Mouse (Mus musculus): ENCODE data around the gene Mapk3. TPM values are rescaled to one million over a fixed set of nuclear protein-coding genes. Genes with fewer than 3 reads are reported as not detected.
A peak's percentile ranks its signal among the peaks of the same experiment; 100 is the strongest.
"Not testable (repeated sequence)": the region's sequence is repeated elsewhere in the genome, so short reads cannot be mapped to it uniquely, and the experiment has no call there.

Mapk3 gene
- polyA plus RNA-seq, 1 experiment from 2014 or later, result 94.8 TPM

DNA sequence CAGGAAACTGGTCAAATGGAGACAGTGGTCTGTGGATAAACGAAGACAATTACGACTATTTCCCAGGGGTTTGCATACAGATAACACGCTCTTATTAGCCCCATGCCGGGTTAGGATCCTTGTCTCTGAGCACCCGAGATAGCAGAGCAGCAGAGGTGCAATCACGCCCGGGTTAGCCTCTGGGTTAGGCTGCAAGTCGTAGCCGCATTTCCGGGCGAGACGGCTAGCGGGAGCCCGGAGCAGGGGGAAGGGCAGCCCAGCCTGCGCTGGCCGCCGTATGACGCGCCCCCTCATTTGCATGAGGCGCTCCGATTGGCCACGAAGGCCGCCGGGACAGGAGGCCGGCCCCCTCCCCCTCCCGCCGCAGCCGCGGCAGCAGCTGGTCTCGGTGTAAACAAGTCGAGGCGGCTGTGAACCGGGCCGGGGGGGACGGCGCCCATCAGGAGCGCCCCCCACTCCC is 17.2 kb downstream of the Mapk3 start, which contains the start of gene Ypel3:
Gene Ypel3, plus strand, starts transcription at position 358 of the 460 bp plus-strand sequence.
- H3K4me3 ChIP-seq (replicated peaks; ENCODE audit: low read length), result peak within 1 kb of the TSS; percentile 70
- H3K27ac ChIP-seq (ENCODE audit: low read length), result peak within 1 kb of the TSS; percentile 89
- H3K27me3 ChIP-seq (ENCODE audit: control insufficient read depth, insufficient read depth, low read length), result no peaks in the 10 kb centered on the region
- peak; percentile 94 for ATAC-seq (ENCODE audit: insufficient read depth, low FRiP score)
- H3K4me1 ChIP-seq (ENCODE audit: control insufficient read depth, insufficient read depth, low read length), result peaks cover 32% of the 10 kb centered on the region
- peak within 1 kb of the TSS; percentile 95 for H3K4me2 ChIP-seq (ENCODE audit: low read depth, low read length)
- peak within 1 kb of the TSS; percentile 88 for H3K9ac ChIP-seq (ENCODE audit: low read length)
- no peaks in the 10 kb centered on the region for H3K36me3 ChIP-seq (ENCODE audit: control insufficient read depth, insufficient read depth, low read length)
- H3K9me3 ChIP-seq (replicated peaks; ENCODE audit: control insufficient read depth, low read length), result no peaks in the 10 kb centered on the region
- under 1% methylated on average over 37 of the region's 37 CpGs for WGBS

DNA sequence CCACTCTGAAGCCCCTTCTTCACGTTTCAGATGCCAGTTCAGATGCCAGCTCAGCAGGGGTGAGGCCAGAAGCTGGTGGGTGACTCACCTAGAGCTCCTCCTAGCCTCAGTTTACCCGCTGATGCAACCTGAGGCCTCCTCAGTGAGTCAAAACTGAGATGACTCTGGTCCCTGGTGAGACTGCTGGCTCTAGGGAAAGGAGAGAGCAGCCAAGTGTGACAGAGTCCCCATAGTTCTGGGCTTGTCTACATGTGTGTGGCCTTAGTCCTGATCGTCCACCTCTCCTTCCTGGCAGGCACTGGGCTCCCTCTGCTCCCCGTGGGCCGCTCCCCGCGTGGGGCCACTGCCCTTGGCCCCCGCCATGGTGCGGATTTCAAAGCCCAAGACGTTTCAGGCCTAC is 18.1 kb downstream of the Mapk3 start:
- Histone ChIP-seq H3K9ac (ENCODE audit: low read length) (peak overlapping the region; percentile 88), H3K9me3 (replicated peaks; ENCODE audit: control insufficient read depth, low read length) (no peaks in the 10 kb centered on the region), H3K36me3 (ENCODE audit: control insufficient read depth, insufficient read depth, low read length) (no peaks in the 10 kb centered on the region), H3K4me3 (replicated peaks; ENCODE audit: low read length) (peak overlapping the region; percentile 70), H3K4me2 (ENCODE audit: low read depth, low read length) (peak overlapping the region; percentile 95), H3K27ac (ENCODE audit: low read length) (peak overlapping the region; percentile 67), H3K27me3 (ENCODE audit: control insufficient read depth, insufficient read depth, low read length) (no peaks in the 10 kb centered on the region), H3K4me1 (ENCODE audit: control insufficient read depth, insufficient read depth, low read length) (peaks cover 34% of the 10 kb centered on the region)
- no peak for ATAC-seq (ENCODE audit: insufficient read depth, low FRiP score)
- 51% methylated on average over 10 of the region's 10 CpGs for WGBS

DNA sequence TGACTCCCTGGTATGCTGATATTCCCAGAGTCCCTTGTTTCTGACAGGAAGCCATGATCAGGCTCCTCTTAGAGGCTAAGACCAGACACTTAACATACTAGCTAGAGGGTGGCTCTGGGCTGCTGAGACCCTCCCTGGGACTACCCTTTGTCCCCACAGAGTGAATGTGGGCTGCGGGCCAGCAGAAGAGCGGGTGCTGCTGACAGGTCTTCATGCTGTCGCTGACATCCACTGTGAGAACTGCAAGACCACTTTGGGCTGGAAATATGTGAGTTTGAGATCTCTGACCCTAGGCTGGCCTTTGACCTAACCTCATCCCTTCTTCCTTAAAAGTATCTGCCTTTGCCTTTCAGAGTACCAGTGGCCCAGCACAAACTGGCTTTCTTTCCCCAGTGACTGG is 18.7 kb downstream of the Mapk3 start:
- H3K27me3 ChIP-seq (ENCODE audit: control insufficient read depth, insufficient read depth, low read length), result no peaks in the 10 kb centered on the region
- no peaks in the 10 kb centered on the region for H3K36me3 ChIP-seq (ENCODE audit: control insufficient read depth, insufficient read depth, low read length)
- H3K4me3 ChIP-seq (replicated peaks; ENCODE audit: low read length), result no peak overlapping the region
- WGBS, result 78% methylated on average over 3 of the region's 3 CpGs
- no peak for ATAC-seq (ENCODE audit: insufficient read depth, low FRiP score)
- peak overlapping the region; percentile 95 for H3K4me2 ChIP-seq (ENCODE audit: low read depth, low read length)
- peak overlapping the region; percentile 88; the same call in 1 of the 2 replicates for H3K9ac ChIP-seq (ENCODE audit: low read length)
- no peaks in the 10 kb centered on the region for H3K9me3 ChIP-seq (replicated peaks; ENCODE audit: control insufficient read depth, low read length)
- peaks cover 34% of the 10 kb centered on the region for H3K4me1 ChIP-seq (ENCODE audit: control insufficient read depth, insufficient read depth, low read length)
- no peak overlapping the region for H3K27ac ChIP-seq (ENCODE audit: low read length)

GRCm38 (mm10) chr7:126779101-126779500 is 19.7 kb downstream of the Mapk3 start:
- H3K9ac ChIP-seq (ENCODE audit: low read length); H3K27me3 ChIP-seq (ENCODE audit: control insufficient read depth, insufficient read depth, low read length); H3K4me3 ChIP-seq (replicated peaks; ENCODE audit: low read length); H3K9me3 ChIP-seq (replicated peaks; ENCODE audit: control insufficient read depth, low read length); H3K4me2 ChIP-seq (ENCODE audit: low read depth, low read length); H3K27ac ChIP-seq (ENCODE audit: low read length); H3K36me3 ChIP-seq (ENCODE audit: control insufficient read depth, insufficient read depth, low read length); ATAC-seq (ENCODE audit: insufficient read depth, low FRiP score): not testable (repeated sequence)
- H3K4me1 ChIP-seq (ENCODE audit: control insufficient read depth, insufficient read depth, low read length), result peaks cover 34% of the 10 kb centered on the region
- 86% methylated on average over 7 of the region's 7 CpGs for WGBS

DNA sequence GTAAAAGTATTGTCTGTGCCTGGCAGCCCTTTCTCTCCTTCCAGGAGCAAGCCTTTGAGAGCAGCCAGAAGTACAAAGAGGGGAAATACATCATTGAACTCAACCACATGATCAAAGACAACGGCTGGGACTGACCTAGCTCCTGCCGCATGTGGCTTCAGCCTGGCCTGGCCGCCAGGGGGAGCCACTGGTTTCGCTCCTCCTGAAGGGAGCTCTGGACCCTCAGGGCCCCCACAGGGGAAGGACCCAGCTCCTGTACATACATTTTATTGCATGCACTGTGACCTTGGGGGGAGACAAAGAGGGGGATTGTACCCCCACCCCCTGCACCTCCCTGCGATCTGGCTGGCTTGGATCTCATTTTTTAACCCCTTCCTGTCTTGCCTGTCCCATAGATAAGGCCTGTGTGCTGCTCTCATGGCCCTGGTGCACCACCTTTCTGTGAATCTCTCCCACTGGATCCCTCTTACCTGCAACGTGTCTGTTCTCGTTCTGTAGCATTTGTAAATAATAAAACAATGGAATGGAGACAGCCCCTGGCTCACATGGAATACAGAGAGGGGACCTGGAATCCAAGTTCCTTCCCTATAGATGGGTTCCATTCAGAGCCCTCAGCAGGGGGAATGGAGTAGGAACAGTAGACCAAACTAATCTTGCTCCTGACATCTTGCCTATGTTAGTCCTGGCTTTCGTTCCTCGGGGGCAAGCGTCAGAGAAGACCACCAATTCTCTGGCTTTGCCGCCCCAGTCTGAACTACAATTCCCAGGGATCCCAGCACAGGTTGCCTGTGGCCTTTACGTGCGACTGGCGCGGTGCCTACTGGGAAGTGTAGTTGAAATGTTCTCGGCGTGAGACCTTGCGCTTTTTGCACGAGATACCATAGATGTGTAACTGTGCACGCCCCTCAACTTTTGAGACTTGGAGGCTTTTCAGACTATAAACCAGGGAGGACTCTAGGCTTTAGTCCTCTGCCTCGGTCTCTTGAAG is 20.9 kb downstream of the Mapk3 start:
- 2% methylated on average over 21 of the region's 21 CpGs for WGBS
- peak; percentile 63 for ATAC-seq (ENCODE audit: insufficient read depth, low FRiP score)
- peaks cover 34% of the 10 kb centered on the region for H3K4me1 ChIP-seq (ENCODE audit: control insufficient read depth, insufficient read depth, low read length)

GRCm38 (mm10) chr7:126780971-126781635 is 21.7 kb downstream of the Mapk3 start, which contains the start of gene Tbx6:
Tbx6 (plus strand) TSS chr7:126781483.
- Histone ChIP-seq H3K36me3 (ENCODE audit: control insufficient read depth, insufficient read depth, low read length) (peaks cover 7% of the 10 kb centered on the region; the same call in 1 of the 2 replicates), H3K4me3 (replicated peaks; ENCODE audit: low read length) (peak within 1 kb of the TSS; percentile 52), H3K27ac (ENCODE audit: low read length) (peak within 1 kb of the TSS; percentile 58), H3K9ac (ENCODE audit: low read length) (peak within 1 kb of the TSS; percentile 67), H3K27me3 (ENCODE audit: control insufficient read depth, insufficient read depth, low read length) (no peaks in the 10 kb centered on the region), H3K9me3 (replicated peaks; ENCODE audit: control insufficient read depth, low read length) (no peaks in the 10 kb centered on the region), H3K4me2 (ENCODE audit: low read depth, low read length) (peak within 1 kb of the TSS; percentile 98), H3K4me1 (ENCODE audit: control insufficient read depth, insufficient read depth, low read length) (peaks cover 28% of the 10 kb centered on the region)
- ATAC-seq (ENCODE audit: insufficient read depth, low FRiP score), result no peak
- WGBS, result 6% methylated on average over 22 of the region's 22 CpGs

More for the DNA sequence above, 20.9 kb downstream of the Mapk3 start:
- Histone ChIP-seq H3K9me3 (replicated peaks; ENCODE audit: control insufficient read depth, low read length) (no peaks in the 10 kb centered on the region), H3K27ac (ENCODE audit: low read length) (peak overlapping the region; percentile 58), H3K9ac (ENCODE audit: low read length) (peak overlapping the region; percentile 67), H3K4me2 (ENCODE audit: low read depth, low read length) (peak overlapping the region; percentile 98), H3K4me3 (replicated peaks; ENCODE audit: low read length) (peak overlapping the region; percentile 52), H3K27me3 (ENCODE audit: control insufficient read depth, insufficient read depth, low read length) (no peaks in the 10 kb centered on the region), H3K36me3 (ENCODE audit: control insufficient read depth, insufficient read depth, low read length) (0 out of 2 replicates have a peak, but pooled peaks cover 3% of the 10 kb centered on the region)

GRCm38 (mm10) chr7:126781661-126782370 is 22.4 kb downstream of the Mapk3 start:
- no peak for ATAC-seq (ENCODE audit: insufficient read depth, low FRiP score)
- Histone ChIP-seq H3K36me3 (ENCODE audit: control insufficient read depth, insufficient read depth, low read length) (peaks cover 14% of the 10 kb centered on the region), H3K27ac (ENCODE audit: low read length) (no peak overlapping the region), H3K9me3 (replicated peaks; ENCODE audit: control insufficient read depth, low read length) (no peaks in the 10 kb centered on the region), H3K4me1 (ENCODE audit: control insufficient read depth, insufficient read depth, low read length) (peaks cover 26% of the 10 kb centered on the region), H3K4me3 (replicated peaks; ENCODE audit: low read length) (no peak overlapping the region), H3K4me2 (ENCODE audit: low read depth, low read length) (peak overlapping the region; percentile 98; the same call in 1 of the 2 replicates), H3K27me3 (ENCODE audit: control insufficient read depth, insufficient read depth, low read length) (no peaks in the 10 kb centered on the region), H3K9ac (ENCODE audit: low read length) (peak overlapping the region; percentile 67)
- 41% methylated on average over 11 of the region's 11 CpGs for WGBS

DNA sequence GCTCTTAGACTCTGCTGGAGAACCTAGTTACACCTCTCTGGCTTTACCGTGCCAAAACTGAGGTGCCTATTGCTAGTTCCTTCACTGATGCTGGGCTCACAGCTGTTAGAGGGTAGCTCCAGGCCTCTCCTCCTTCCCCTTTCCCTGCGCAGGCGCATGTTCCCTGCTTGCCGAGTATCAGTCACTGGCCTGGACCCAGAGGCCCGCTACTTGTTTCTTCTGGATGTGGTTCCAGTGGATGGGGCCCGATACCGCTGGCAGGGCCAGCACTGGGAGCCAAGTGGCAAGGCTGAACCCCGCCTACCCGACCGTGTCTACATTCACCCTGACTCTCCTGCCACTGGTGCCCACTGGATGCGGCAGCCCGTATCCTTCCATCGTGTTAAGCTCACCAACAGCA is 23.3 kb downstream of the Mapk3 start:
- Histone ChIP-seq H3K9me3 (replicated peaks; ENCODE audit: control insufficient read depth, low read length) (no peaks in the 10 kb centered on the region), H3K4me1 (ENCODE audit: control insufficient read depth, insufficient read depth, low read length) (peaks cover 19% of the 10 kb centered on the region), H3K4me3 (replicated peaks; ENCODE audit: low read length) (no peak overlapping the region), H3K27me3 (ENCODE audit: control insufficient read depth, insufficient read depth, low read length) (no peaks in the 10 kb centered on the region), H3K4me2 (ENCODE audit: low read depth, low read length) (no peak overlapping the region), H3K9ac (ENCODE audit: low read length) (no peak overlapping the region), H3K36me3 (ENCODE audit: control insufficient read depth, insufficient read depth, low read length) (peaks cover 21% of the 10 kb centered on the region), H3K27ac (ENCODE audit: low read length) (no peak overlapping the region)
- no peak for ATAC-seq (ENCODE audit: insufficient read depth, low FRiP score)
- WGBS, result 76% methylated on average over 13 of the region's 13 CpGs

All from stomach, embryonic 16.5 days (tissue).